Mouse (Mus musculus) left cerebral cortex, adult 9 months (tissue): Measurements from ENCODE around the gene 1700001F09Rik.
"Not testable (repeated sequence)": the region's sequence is repeated elsewhere in the genome, so short reads cannot be mapped to it uniquely, and the experiment has no call there.

Source experiments
- DNase-seq, 2 experiments: peaks; one replicate each; pipeline ENCODE4 v3.0.0; 2022; ENCODE audit warnings: low spot score in 2 of 2

The 1700001F09Rik gene

GRCm38 (mm10) chr14:43347711-43348110, at the start of gene 1700001F09Rik:
Gene 1700001F09Rik (minus strand): TSS chr14:43347811.
- DNase-seq = not testable (repeated sequence)

GRCm38 (mm10) chr14:43361713-43362112, 14.1 kb upstream of the 1700001F09Rik start:
- not testable (repeated sequence) for DNase-seq

- peak in 1 of 2 experiments; percentile 13 for DNase-seq
Observed at GRCm38 (mm10) chr14:43359246-43359645, 11.6 kb upstream of the 1700001F09Rik start.

- not testable (repeated sequence) for DNase-seq
Observed at GRCm38 (mm10) chr14:43357496-43357895, 9.9 kb upstream of the 1700001F09Rik start.

GRCm38 (mm10) chr14:43352944-43353343, 5.3 kb upstream of the 1700001F09Rik start:
- not testable (repeated sequence) for DNase-seq

GRCm38 (mm10) chr14:43337646-43338045, 10.0 kb downstream of the 1700001F09Rik start:
- DNase-seq = not testable (repeated sequence)

GRCm38 (mm10) chr14:43331362-43331880, 16.2 kb downstream of the 1700001F09Rik start:
- not testable (repeated sequence) for DNase-seq

- DNase-seq = not testable (repeated sequence)
Observed at GRCm38 (mm10) chr14:43328603-43329002, 19.0 kb downstream of the 1700001F09Rik start.

- not testable (repeated sequence) for DNase-seq
Observed at GRCm38 (mm10) chr14:43319516-43319915, 28.1 kb downstream of the 1700001F09Rik start.

- DNase-seq = not testable (repeated sequence)
Observed at GRCm38 (mm10) chr14:43293503-43293902, 54.1 kb downstream of the 1700001F09Rik start, which contains the start of gene Gm8127. Gene Gm8127 (minus strand): TSS chr14:43293832.
